Mouse (Mus musculus): Measurements from ENCODE around the gene Etv2.

DNA sequence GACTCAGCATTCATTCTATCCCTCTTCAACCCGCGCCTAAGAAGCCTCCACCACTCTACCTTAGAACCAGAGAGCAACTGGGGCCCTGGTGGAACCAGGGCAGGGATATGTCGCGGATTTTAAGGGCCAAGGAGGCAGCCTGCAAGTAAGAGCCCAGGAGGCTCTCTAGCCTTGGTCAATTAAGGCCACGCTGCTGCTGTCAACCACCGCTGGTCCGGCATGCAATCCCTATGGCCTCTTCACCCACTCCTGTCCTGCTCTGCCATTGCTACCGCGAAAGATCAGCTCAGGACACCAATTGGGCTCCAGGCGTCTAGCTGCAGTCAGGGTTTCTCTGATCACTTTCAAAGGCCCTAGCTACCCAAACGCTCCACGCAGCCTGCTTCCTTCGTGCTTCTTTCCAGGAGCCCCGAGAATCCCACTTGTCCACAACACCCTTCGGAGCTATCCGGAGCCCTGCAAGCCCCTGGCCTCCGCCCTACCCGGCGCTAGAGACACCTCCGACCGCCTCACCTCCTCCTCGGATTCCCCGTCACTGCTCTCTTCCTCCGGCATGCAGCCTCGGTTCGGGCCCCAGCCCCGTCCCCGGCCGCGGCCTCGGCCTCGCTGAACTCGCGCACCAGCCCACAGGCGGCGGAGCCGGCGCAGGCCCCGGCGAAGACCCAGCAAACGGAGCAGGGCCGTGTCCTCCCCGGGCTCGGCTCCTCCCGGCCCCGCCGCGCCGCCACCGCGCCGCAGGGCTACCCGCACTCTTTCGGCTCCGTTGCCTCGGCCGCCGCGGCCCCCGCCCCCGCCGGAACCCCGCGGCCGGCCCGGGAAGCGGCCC, 47.6 kb downstream of the Etv2 start:
- TF ChIP-seq CTCF (conservative IDR thresholded peaks at IDR 0.05; ENCODE audit: low read length) (no peak), NANOG (IDR thresholded peaks at IDR 0.05; ENCODE audit: borderline replicate concordance, low read length) (no peak), POU5F1 (IDR thresholded peaks at IDR 0.05; ENCODE audit: borderline replicate concordance, low read length) (no peak)
